ENCODE assay signal across 10 mouse cellular contexts in genomic region chr11:45533402-45534056, GRCm38 (mm10).
DNase-seq lines count a peak whose midpoint lies in the region; ATAC-seq and TF ChIP-seq lines count a peak whose summit lies in the region.
"Had no signal": no experiment of that assay in that cellular context is flagged by ENCODE, and none has a peak within 500 bp of the region (broad histone marks: within the 10 kb centered on the region; RNA-seq: fewer than 3 reads in every experiment).

No protein-coding gene starts in this region.

- no peaks in the 10 kb centered on the region for H3K9me3 ChIP-seq in kidney, postnatal 0 days (replicated peaks; ENCODE audit: low read length)
- H3K9me3 ChIP-seq in liver, embryonic 14.5 days (ENCODE audit: control insufficient read depth, low read length): no peaks in the 10 kb centered on the region
- H3K9me3 ChIP-seq: heart, embryonic 13.5 days; limb, embryonic 13.5 days had no signal

- H3K9ac ChIP-seq in kidney, postnatal 0 days (ENCODE audit: low read depth, low read length): no peak overlapping the region
- H3K9ac ChIP-seq in liver, embryonic 14.5 days (replicated peaks): no peak overlapping the region
- H3K9ac ChIP-seq: heart, embryonic 13.5 days; limb, embryonic 13.5 days had no signal

- DNase-seq in kidney, postnatal 0 days (ENCODE audit: low spot score): peak; percentile 24
- DNase-seq in kidney, adult 8-10 months: no peak
- DNase-seq in A20 (ENCODE audit: low read depth, low spot score): peak; percentile 52
- DNase-seq in ES-CJ7 (ENCODE audit: low read depth, low spot score): peak; percentile 62
- no peak for DNase-seq in liver, embryonic 14.5 days (ENCODE audit: low read depth in 3 of 3, low spot score in 3 of 3)
- no peak for DNase-seq in ovary, postnatal 10 days (ENCODE audit: low spot score)
- no peak for DNase-seq in layer of hippocampus, adult 18-20 months (ENCODE audit: low spot score in 2 of 2)
- DNase-seq in left cerebral cortex, adult 18-20 months (ENCODE audit: low spot score in 2 of 2): no peak

- no peak for TF ChIP-seq EP300 in liver, embryonic 14.5 days (IDR thresholded peaks at IDR 0.05; ENCODE audit: low read depth)

- WGBS in kidney, postnatal 0 days: 48% methylated on average over 7 of the region's 7 CpGs
- WGBS in liver, embryonic 14.5 days (ENCODE audit: insufficient replicate concordance): 38% methylated on average over 7 of the region's 7 CpGs

- no peak overlapping the region for H3K4me2 ChIP-seq in kidney, postnatal 0 days (ENCODE audit: low read length)
- no peak overlapping the region for H3K4me2 ChIP-seq in liver, embryonic 14.5 days (ENCODE audit: low read depth)
- H3K4me2 ChIP-seq: heart, embryonic 13.5 days; limb, embryonic 13.5 days had no signal

- no peak overlapping the region for H3K27ac ChIP-seq in kidney, postnatal 0 days
- no peak overlapping the region for H3K27ac ChIP-seq in liver, embryonic 14.5 days
- H3K27ac ChIP-seq: heart, embryonic 13.5 days; limb, embryonic 13.5 days had no signal

- H3K4me3 ChIP-seq in kidney, postnatal 0 days (replicated peaks; ENCODE audit: low read depth, low read length): no peak overlapping the region
- H3K4me3 ChIP-seq in liver, embryonic 14.5 days (ENCODE audit: insufficient read depth in 1 of 2, low read depth in 2 of 2, low read length in 2 of 2): no peak overlapping the region
- H3K4me3 ChIP-seq: heart, embryonic 13.5 days; limb, embryonic 13.5 days had no signal

- H3K27me3 ChIP-seq in kidney, postnatal 0 days (ENCODE audit: insufficient read depth, low read length): no peaks in the 10 kb centered on the region
- H3K27me3 ChIP-seq in liver, embryonic 14.5 days (ENCODE audit: control insufficient read depth, insufficient read depth, low read length): no peaks in the 10 kb centered on the region
- H3K27me3 ChIP-seq: heart, embryonic 13.5 days had no signal

- no peak for ATAC-seq in kidney, postnatal 0 days (replicated peaks; ENCODE audit: low FRiP score, low read depth)
- ATAC-seq in liver, embryonic 14.5 days (ENCODE audit: insufficient read depth): no peak

- TF ChIP-seq CTCF in kidney, postnatal 0 days (IDR thresholded peaks at IDR 0.05; ENCODE audit: low read depth): peak; percentile 56
- peak; percentile 47 for TF ChIP-seq CTCF in liver, embryonic 14.5 days (IDR thresholded peaks at IDR 0.05; ENCODE audit: low read depth)

- H3K4me1 ChIP-seq in kidney, postnatal 0 days (replicated peaks; ENCODE audit: insufficient read depth, low read length): no peaks in the 10 kb centered on the region
- no peaks in the 10 kb centered on the region for H3K4me1 ChIP-seq in liver, embryonic 14.5 days (replicated peaks; ENCODE audit: control insufficient read depth in 2 of 2, insufficient read depth in 2 of 2, low read length in 1 of 2)

- no peaks in the 10 kb centered on the region for H3K36me3 ChIP-seq in kidney, postnatal 0 days (ENCODE audit: insufficient read depth, low read length)
- H3K36me3 ChIP-seq in liver, embryonic 14.5 days (replicated peaks; ENCODE audit: control insufficient read depth, insufficient read depth, low read depth): no peaks in the 10 kb centered on the region
- H3K36me3 ChIP-seq: heart, embryonic 13.5 days; limb, embryonic 13.5 days had no signal

Comparison
In these comparisons a context has a peak if more than half of its experiments do, and no peak if none do; other contexts are left out.
1. DNase-seq: peak in kidney, postnatal 0 days (single experiment), A20 (single experiment) and ES-CJ7 (single experiment); none in kidney, adult 8-10 months (0 of 2), liver, embryonic 14.5 days (0 of 3), ovary, postnatal 10 days (single experiment), layer of hippocampus, adult 18-20 months (0 of 2) and left cerebral cortex, adult 18-20 months (0 of 2).